In the genomic region with DNA sequence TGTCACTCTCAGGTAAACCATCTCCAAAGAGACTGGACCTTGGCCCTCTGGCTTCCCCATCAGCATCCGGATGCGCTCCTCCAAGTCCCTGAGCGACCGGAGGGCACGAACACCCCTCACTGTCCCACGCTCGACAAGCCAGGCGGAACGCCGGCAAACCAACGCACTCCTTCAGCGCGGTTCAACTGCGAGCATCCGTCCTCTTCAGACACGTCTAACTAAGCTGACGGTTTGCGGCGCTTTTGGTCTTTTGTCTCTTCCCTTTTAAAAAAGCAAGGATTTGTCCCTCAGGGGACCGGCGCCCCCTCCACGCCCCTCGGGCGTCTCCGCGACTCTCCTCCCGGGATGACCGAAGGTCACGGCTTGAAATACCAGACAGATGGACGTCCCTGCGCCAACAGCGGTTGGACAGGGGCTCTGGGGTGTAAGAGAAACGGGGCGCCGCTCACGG, we compare ENCODE assay signal across 8 mouse cellular contexts. TPM values are rescaled to one million over a fixed set of nuclear protein-coding genes. Genes with fewer than 3 reads are reported as not detected.
DNase-seq lines count a peak whose midpoint lies in the region; ATAC-seq and TF ChIP-seq lines count a peak whose summit lies in the region.

No protein-coding gene starts in this region.

- peak; percentile 74 for ATAC-seq in kidney, embryonic 16.5 days (ENCODE audit: low FRiP score, low TSS enrichment)
- ATAC-seq in hindbrain, postnatal 0 days: no peak
- ATAC-seq in midbrain, postnatal 0 days (ENCODE audit: low FRiP score): no peak
- ATAC-seq in erythroid progenitor cell, adult 5-6 weeks (replicated peaks; ENCODE audit: low FRiP score, poor library complexity, severe bottlenecking): no peak; the same call in 1 of the 2 replicates

- peak overlapping the region; percentile 58 for H3K4me3 ChIP-seq in kidney, embryonic 16.5 days (ENCODE audit: low read length)
- peak overlapping the region; percentile 47 for H3K4me3 ChIP-seq in hindbrain, postnatal 0 days (ENCODE audit: low read length)
- peak overlapping the region; percentile 44 for H3K4me3 ChIP-seq in midbrain, postnatal 0 days (ENCODE audit: low read depth, low read length)
- H3K4me3 ChIP-seq in left cerebral cortex, adult 2 months: no peak overlapping the region; the same call in 1 of the 2 replicates

- H3K27me3 ChIP-seq in kidney, embryonic 16.5 days (ENCODE audit: insufficient read depth, low read length): peaks cover 83% of the 10 kb centered on the region
- peaks cover 42% of the 10 kb centered on the region for H3K27me3 ChIP-seq in hindbrain, postnatal 0 days (ENCODE audit: insufficient read depth, low read length)
- peaks cover 52% of the 10 kb centered on the region for H3K27me3 ChIP-seq in midbrain, postnatal 0 days (ENCODE audit: insufficient read depth, low read length)

- peaks cover 16% of the 10 kb centered on the region for H3K4me1 ChIP-seq in kidney, embryonic 16.5 days (ENCODE audit: insufficient read depth, low read length)
- H3K4me1 ChIP-seq in hindbrain, postnatal 0 days (ENCODE audit: insufficient read depth, low read length): no peaks in the 10 kb centered on the region
- H3K4me1 ChIP-seq in midbrain, postnatal 0 days (ENCODE audit: insufficient read depth, low read length): no peaks in the 10 kb centered on the region

- H3K36me3 ChIP-seq in kidney, embryonic 16.5 days (ENCODE audit: insufficient read depth, low read length): no peaks in the 10 kb centered on the region
- H3K36me3 ChIP-seq in hindbrain, postnatal 0 days (ENCODE audit: insufficient read depth, low read length): no peaks in the 10 kb centered on the region
- H3K36me3 ChIP-seq in midbrain, postnatal 0 days (ENCODE audit: insufficient read depth, low read length): no peaks in the 10 kb centered on the region

- no peak for DNase-seq in kidney, adult 18-20 months
- peak; percentile 55 for DNase-seq in embryo, embryonic 10.5 days (ENCODE audit: low spot score)
- DNase-seq in hindbrain, postnatal 0 days (ENCODE audit: low spot score): no peak
- DNase-seq in midbrain, postnatal 0 days (ENCODE audit: low spot score): peak; percentile 7
- DNase-seq in layer of hippocampus, postnatal 25 days (ENCODE audit: extremely low spot score in 1 of 2, low spot score in 1 of 2): no peak
- no peak for DNase-seq in left cerebral cortex, adult 2 months (ENCODE audit: extremely low spot score in 1 of 2, low spot score in 2 of 2)

- H3K4me2 ChIP-seq in kidney, embryonic 16.5 days (replicated peaks; ENCODE audit: low read depth, low read length): peak overlapping the region; percentile 92
- H3K4me2 ChIP-seq in hindbrain, postnatal 0 days (ENCODE audit: low read depth, low read length): peak overlapping the region; percentile 70
- H3K4me2 ChIP-seq in midbrain, postnatal 0 days (ENCODE audit: low read depth, low read length, poor library complexity, severe bottlenecking): peak overlapping the region; percentile 85

- no peak for TF ChIP-seq CTCF in hindbrain, postnatal 0 days (IDR thresholded peaks at IDR 0.05; ENCODE audit: low read depth)
- TF ChIP-seq CTCF in midbrain, postnatal 0 days (IDR thresholded peaks at IDR 0.05): no peak
- TF ChIP-seq CTCF in left cerebral cortex, adult 2 months (IDR thresholded peaks at IDR 0.05): no peak

- H3K27ac ChIP-seq in kidney, embryonic 16.5 days (ENCODE audit: low read length): no peak overlapping the region
- no peak overlapping the region for H3K27ac ChIP-seq in hindbrain, postnatal 0 days
- no peak overlapping the region for H3K27ac ChIP-seq in midbrain, postnatal 0 days (ENCODE audit: low read depth, low read length)
- H3K27ac ChIP-seq in left cerebral cortex, adult 2 months: no peak overlapping the region

- peak overlapping the region; percentile 44; the same call in 1 of the 2 replicates for H3K9ac ChIP-seq in kidney, embryonic 16.5 days (replicated peaks; ENCODE audit: low read length)
- H3K9ac ChIP-seq in hindbrain, postnatal 0 days (replicated peaks; ENCODE audit: low read length): 0 out of 2 replicates have a peak overlapping the region, but pooled peaks have one; percentile 28
- H3K9ac ChIP-seq in midbrain, postnatal 0 days (replicated peaks; ENCODE audit: low read length, poor library complexity, severe bottlenecking): no peak overlapping the region

- intact Hi-C loops in left cerebral cortex, adult 2 months (cut with DNase I): no loop called here

- no peaks in the 10 kb centered on the region for H3K9me3 ChIP-seq in kidney, embryonic 16.5 days (ENCODE audit: low read length)
- no peaks in the 10 kb centered on the region for H3K9me3 ChIP-seq in hindbrain, postnatal 0 days (ENCODE audit: low read length)
- H3K9me3 ChIP-seq in midbrain, postnatal 0 days (ENCODE audit: low read length): no peaks in the 10 kb centered on the region

- under 1% methylated on average over 36 of the region's 36 CpGs for WGBS in kidney, embryonic 16.5 days
- WGBS in hindbrain, postnatal 0 days: under 1% methylated on average over 36 of the region's 36 CpGs
- WGBS in midbrain, postnatal 0 days: under 1% methylated on average over 36 of the region's 36 CpGs

RNA-seq across cellular contexts. Expression of a gene that starts 0.5 kb away (rescaled TPM):
- 0.15 and 0.50 TPM in 2 replicates for polyA plus RNA-seq in kidney, embryonic 16.5 days (2015; fragmentation: Nextera tagmentation; extraction: Ambion mirVana)
- total RNA-seq in hindbrain, postnatal 0 days (2014; rRNA removed): 0.04 and 0.47 TPM in 2 replicates
- 0.04 TPM in 1 of 2 replicates, not detected in the other for polyA plus RNA-seq in hindbrain, postnatal 0 days (2015; fragmentation: Nextera tagmentation; extraction: Ambion mirVana)
- 0.22 and 0.47 TPM in 2 replicates for total RNA-seq in midbrain, postnatal 0 days (2014; rRNA removed)
- polyA plus RNA-seq in midbrain, postnatal 0 days (2015; fragmentation: Nextera tagmentation; extraction: Ambion mirVana): 0.02 TPM in 1 of 2 replicates, not detected in the other
- total RNA-seq in layer of hippocampus, postnatal 25 days (2021): not detected
- not detected for total RNA-seq in left cerebral cortex, adult 2 months (2021)
- not detected in 2 replicates for total RNA-seq in erythroid progenitor cell, adult 5-6 weeks (2015; ENCODE audit: low replicate concordance)
- not detected in 2 replicates for total RNA-seq in erythroid progenitor cell, adult 5-6 weeks (2017; ENCODE audit: low replicate concordance)

RNA-seq across cellular contexts. Expression of a gene that starts 57.4 kb away (rescaled TPM):
- polyA plus RNA-seq in kidney, embryonic 16.5 days (2015; fragmentation: Nextera tagmentation; extraction: Ambion mirVana): 10.0 and 11.7 TPM in 2 replicates
- 85.2 and 91.3 TPM in 2 replicates for total RNA-seq in hindbrain, postnatal 0 days (2014; rRNA removed)
- 51.5 and 53.4 TPM in 2 replicates for polyA plus RNA-seq in hindbrain, postnatal 0 days (2015; fragmentation: Nextera tagmentation; extraction: Ambion mirVana)
- total RNA-seq in midbrain, postnatal 0 days (2014; rRNA removed): 136 and 180 TPM in 2 replicates
- polyA plus RNA-seq in midbrain, postnatal 0 days (2015; fragmentation: Nextera tagmentation; extraction: Ambion mirVana): 58.0 and 68.1 TPM in 2 replicates
- 10 to 100 TPM; 53.3 to 59.3 TPM for total RNA-seq in layer of hippocampus, postnatal 25 days (2021)
- 10 to 100 TPM; 77.9 to 78.9 TPM for total RNA-seq in left cerebral cortex, adult 2 months (2021)
- total RNA-seq in erythroid progenitor cell, adult 5-6 weeks (2015; ENCODE audit: low replicate concordance): 1.3 TPM in 1 of 2 replicates, not detected in the other
- total RNA-seq in erythroid progenitor cell, adult 5-6 weeks (2017; ENCODE audit: low replicate concordance): 0.26 TPM in 1 of 2 replicates, not detected in the other

Comparison
In these comparisons a context has a peak if more than half of its experiments do, and no peak if none do; other contexts are left out.
1. DNase-seq: peak in embryo, embryonic 10.5 days (single experiment) and midbrain, postnatal 0 days (single experiment); none in kidney, adult 18-20 months (single experiment), hindbrain, postnatal 0 days (single experiment), layer of hippocampus, postnatal 25 days (0 of 2) and left cerebral cortex, adult 2 months (0 of 2).
2. RNA of a gene that starts 57.4 kb away (total RNA-seq): 136 to 180 TPM in midbrain, postnatal 0 days, 85.2 to 91.3 TPM in hindbrain, postnatal 0 days, 77.9 to 78.9 TPM in left cerebral cortex, adult 2 months and 53.3 to 59.3 TPM in layer of hippocampus, postnatal 25 days; 0.26 to 1.3 TPM in erythroid progenitor cell, adult 5-6 weeks; every median in the first group is over 10 times any median in the second.
3. Peak in every context shown above with its lines, with median percentiles within 50 percentile points of each other: H3K4me2 ChIP-seq.